Mouse (Mus musculus): Measurements from ENCODE around the gene Ubxn11.

GRCm38 (mm10) chr4:134166906-134167305, 64.5 kb downstream of the Ubxn11 start:
- TF ChIP-seq CTCF (IDR thresholded peaks at IDR 0.05; ENCODE audit: borderline replicate concordance, insufficient read depth, low read depth, low read length), result no peak
- TF ChIP-seq POLR2A (IDR thresholded peaks at IDR 0.05; ENCODE audit: borderline replicate concordance, insufficient read depth, low read length), result no peak

All from cerebellum, adult 2 months (tissue).